Mouse (Mus musculus) E14TG2a.4 (cell line): ENCODE results near the gene Serpinb1b.

Experiments
- CTCF ChIP-seq: conservative IDR thresholded peaks from 2 replicates; pipeline ENCODE4 v1.5.1; 2014; ENCODE audit warnings: low read length
- POU5F1 ChIP-seq: IDR thresholded peaks from 2 replicates; pipeline ENCODE4 v1.6.1; 2014; ENCODE audit warnings: low read length, borderline replicate concordance

GRCm38 (mm10) chr13:33035506-33035905, 42.9 kb upstream of the Serpinb1b start:
- TF ChIP-seq CTCF = no peak
- no peak for TF ChIP-seq POU5F1
